Mouse (Mus musculus): Measurements from ENCODE around the gene Elf2.

Elf2 gene

GRCm38 (mm10) chr3:51340552-51341267 is at the start of gene Elf2:
Gene Elf2, minus strand, starts transcription at chr3:51340663.
- DNase-seq (ENCODE audit: low read depth, low spot score): no peak

- DNase-seq (ENCODE audit: low read depth, low spot score): no peak
These were observed 48.4 kb upstream of the Elf2 start for GRCm38 (mm10) chr3:51388904-51389303.

GRCm38 (mm10) chr3:51387868-51388381 is 47.5 kb upstream of the Elf2 start:
- no peak for DNase-seq (ENCODE audit: low read depth, low spot score)

GRCm38 (mm10) chr3:51387134-51387451 is 46.6 kb upstream of the Elf2 start:
- DNase-seq (ENCODE audit: low read depth, low spot score): no peak

- DNase-seq (ENCODE audit: low read depth, low spot score): no peak
These were observed 46.1 kb upstream of the Elf2 start for GRCm38 (mm10) chr3:51386441-51387133.

GRCm38 (mm10) chr3:51383409-51383808 is 42.9 kb upstream of the Elf2 start:
- no peak for DNase-seq (ENCODE audit: low read depth, low spot score)

GRCm38 (mm10) chr3:51380660-51381014 is 40.2 kb upstream of the Elf2 start:
- no peak for DNase-seq (ENCODE audit: low read depth, low spot score)

GRCm38 (mm10) chr3:51379786-51380659 is 39.6 kb upstream of the Elf2 start:
- DNase-seq (ENCODE audit: low read depth, low spot score): no peak

GRCm38 (mm10) chr3:51378665-51378946 is 38.1 kb upstream of the Elf2 start:
- DNase-seq (ENCODE audit: low read depth, low spot score): no peak

- no peak for DNase-seq (ENCODE audit: low read depth, low spot score)
These were observed 37.6 kb upstream of the Elf2 start for GRCm38 (mm10) chr3:51377878-51378664.

GRCm38 (mm10) chr3:51375307-51376265 is 35.1 kb upstream of the Elf2 start:
- DNase-seq (ENCODE audit: low read depth, low spot score): no peak

- no peak for DNase-seq (ENCODE audit: low read depth, low spot score)
These were observed 33.1 kb upstream of the Elf2 start for GRCm38 (mm10) chr3:51373544-51373943.

GRCm38 (mm10) chr3:51372883-51373282 is 32.4 kb upstream of the Elf2 start:
- no peak for DNase-seq (ENCODE audit: low read depth, low spot score)

- DNase-seq (ENCODE audit: low read depth, low spot score): no peak
These were observed 31.4 kb upstream of the Elf2 start for GRCm38 (mm10) chr3:51371826-51372225.

- DNase-seq (ENCODE audit: low read depth, low spot score): no peak
These were observed 27.5 kb upstream of the Elf2 start for GRCm38 (mm10) chr3:51368011-51368410.

- no peak for DNase-seq (ENCODE audit: low read depth, low spot score)
These were observed 26.5 kb upstream of the Elf2 start for GRCm38 (mm10) chr3:51366926-51367325.

- no peak for DNase-seq (ENCODE audit: low read depth, low spot score)
These were observed 25.0 kb upstream of the Elf2 start for GRCm38 (mm10) chr3:51365517-51365882.

GRCm38 (mm10) chr3:51364703-51365516 is 24.4 kb upstream of the Elf2 start:
- DNase-seq (ENCODE audit: low read depth, low spot score): peak; percentile 92

- no peak for DNase-seq (ENCODE audit: low read depth, low spot score)
These were observed 20.6 kb upstream of the Elf2 start for GRCm38 (mm10) chr3:51361066-51361465.
